Mouse (Mus musculus) cortical plate, adult 2 months (tissue): Measurements from ENCODE around the gene Ubac2. TPM values are rescaled to one million over a fixed set of nuclear protein-coding genes. Genes with fewer than 3 reads are reported as not detected.

Source experiments
- H3K27ac ChIP-seq: fragments of 200-500 bp; 2 replicates; pipeline ENCODE4 v1.5.1; 2012; ENCODE audit warnings: low read length, control low read depth, inconsistent platforms; ENCODE audit not compliant: insufficient read depth
- H3K4me1 ChIP-seq: fragments of 200-500 bp; 2 replicates; pipeline ENCODE4 v1.6.1; 2011; ENCODE audit warnings: low read length; ENCODE audit not compliant: control insufficient read depth, insufficient read depth
- H3K4me3 ChIP-seq: fragments of 200-500 bp; 2 replicates; pipeline ENCODE4 v1.5.1; 2011; ENCODE audit warnings: mild to moderate bottlenecking, low read length, control low read depth; ENCODE audit not compliant: insufficient read depth
- CTCF ChIP-seq: fragments of 200-500 bp; IDR thresholded peaks from 2 replicates; pipeline ENCODE4 v1.5.1; 2011; ENCODE audit warnings: mild to moderate bottlenecking, control low read depth, low read length; ENCODE audit not compliant: insufficient read depth; ENCODE audit errors: extremely low read depth
- POLR2A ChIP-seq: fragments of 200-500 bp; IDR thresholded peaks from 2 replicates; pipeline ENCODE4 v1.6.1; 2011; ENCODE audit warnings: mild to moderate bottlenecking, low read length, control low read depth; ENCODE audit not compliant: insufficient read depth; ENCODE audit errors: extremely low read depth
- polyA plus RNA-seq: library from polyadenylated mRNA; depleted of rRNA; stranded (reverse); fragments of >200 nt; gene quantifications from 2 replicates; pipeline ENCODE4 v1.2.3, GENCODE M21; 2012

Ubac2 gene
- polyA plus RNA-seq, 1 experiment: 41.5 TPM

DNA sequence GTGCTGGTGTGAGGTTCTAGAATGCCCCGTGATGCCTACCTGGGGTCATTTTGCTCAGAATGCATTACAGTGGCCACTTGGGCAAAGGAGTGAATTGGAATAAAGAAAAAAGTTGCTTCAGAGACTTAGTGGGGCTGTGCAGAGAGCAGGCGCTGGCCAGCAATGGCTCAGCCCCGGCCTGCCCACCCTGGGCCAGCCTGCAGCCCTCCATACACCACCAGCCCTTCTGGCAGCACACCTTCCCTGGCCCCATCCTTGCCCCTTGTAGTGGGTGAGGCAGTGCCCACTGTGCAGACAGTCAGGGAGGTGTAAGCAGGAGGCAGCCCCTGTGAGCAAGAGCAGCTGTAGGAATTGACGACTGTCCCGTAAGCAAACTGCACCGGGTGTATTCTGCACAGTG, 142.1 kb downstream of the Ubac2 start:
- Histone ChIP-seq H3K27ac (no peak overlapping the region), H3K4me3 (no peak overlapping the region), H3K4me1 (no peaks in the 10 kb centered on the region)
- TF ChIP-seq POLR2A: no peak
- no peak for TF ChIP-seq CTCF

- H3K4me3 ChIP-seq: no peak overlapping the region
- no peak overlapping the region for H3K27ac ChIP-seq
- TF ChIP-seq CTCF (no peak), POLR2A (no peak)
- no peaks in the 10 kb centered on the region for H3K4me1 ChIP-seq
Measured at GRCm38 (mm10) chr14:122023054-122023453, 144.6 kb downstream of the Ubac2 start.

- Histone ChIP-seq H3K4me3 (no peak overlapping the region), H3K4me1 (no peaks in the 10 kb centered on the region), H3K27ac (no peak overlapping the region)
- TF ChIP-seq POLR2A: no peak
- no peak for TF ChIP-seq CTCF
Measured at GRCm38 (mm10) chr14:122023928-122024327, 145.5 kb downstream of the Ubac2 start.

DNA sequence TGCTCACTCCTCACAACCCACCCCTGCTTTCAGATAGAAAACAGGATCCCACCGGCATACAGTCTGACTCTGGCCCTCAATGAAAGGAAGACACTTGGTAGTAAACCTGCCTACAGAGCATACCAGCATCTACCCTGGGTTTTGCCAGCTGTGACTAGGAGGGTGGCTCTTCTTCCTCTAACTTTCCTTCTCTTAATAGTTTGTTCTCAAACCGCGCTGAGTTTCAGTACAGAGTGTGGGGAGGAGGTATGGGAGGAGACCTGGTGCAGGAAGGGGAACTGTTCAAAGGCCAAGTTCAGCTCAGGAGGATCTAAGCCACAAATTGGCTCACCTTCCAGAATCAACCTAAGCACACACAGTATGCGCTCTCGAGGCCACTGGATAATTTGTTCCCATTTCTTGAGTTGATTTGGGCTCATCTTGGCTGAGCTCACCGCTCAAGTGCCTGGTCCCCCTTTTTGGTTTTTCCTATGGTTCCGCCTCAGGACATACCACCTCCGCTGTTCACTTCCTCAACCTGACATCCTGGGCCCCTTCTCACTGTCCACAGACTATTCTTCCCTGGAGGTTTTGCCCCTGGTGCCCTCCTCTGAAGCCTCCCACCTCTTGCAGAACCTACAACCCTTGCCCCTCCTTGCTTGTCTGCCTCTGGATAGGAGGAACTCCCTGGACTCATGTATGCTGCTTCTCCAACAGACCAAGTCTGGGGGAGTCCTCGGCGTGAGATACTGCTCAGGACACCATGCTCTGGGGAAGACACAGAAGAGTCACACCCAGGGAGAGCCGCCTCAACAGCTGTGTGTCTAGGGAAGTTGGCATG, 150.7 kb downstream of the Ubac2 start:
- H3K27ac ChIP-seq: no peak overlapping the region
- H3K4me3 ChIP-seq: no peak overlapping the region
- TF ChIP-seq CTCF (no peak), POLR2A (no peak)
- H3K4me1 ChIP-seq: no peaks in the 10 kb centered on the region

DNA sequence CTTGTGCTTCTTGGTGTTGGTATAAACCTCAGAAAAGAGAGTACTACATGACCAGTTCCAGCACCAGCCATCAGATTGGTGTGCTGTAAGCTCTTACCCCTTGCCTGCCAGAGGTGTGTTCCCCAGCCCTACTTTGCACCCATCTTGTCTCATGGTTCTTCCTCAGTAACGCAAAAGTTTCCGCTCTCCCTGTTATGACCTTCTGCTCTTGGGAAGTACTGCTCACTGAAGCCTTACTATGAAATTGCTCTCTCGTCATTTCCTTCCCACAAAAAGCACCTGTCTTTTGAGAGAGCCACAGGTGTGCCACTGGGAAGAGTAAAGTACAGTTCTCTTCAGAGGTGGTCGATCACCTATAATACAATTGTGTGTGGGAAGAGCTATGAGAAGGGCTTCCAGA, 151.4 kb downstream of the Ubac2 start:
- TF ChIP-seq CTCF: no peak
- no peak for TF ChIP-seq POLR2A

DNA sequence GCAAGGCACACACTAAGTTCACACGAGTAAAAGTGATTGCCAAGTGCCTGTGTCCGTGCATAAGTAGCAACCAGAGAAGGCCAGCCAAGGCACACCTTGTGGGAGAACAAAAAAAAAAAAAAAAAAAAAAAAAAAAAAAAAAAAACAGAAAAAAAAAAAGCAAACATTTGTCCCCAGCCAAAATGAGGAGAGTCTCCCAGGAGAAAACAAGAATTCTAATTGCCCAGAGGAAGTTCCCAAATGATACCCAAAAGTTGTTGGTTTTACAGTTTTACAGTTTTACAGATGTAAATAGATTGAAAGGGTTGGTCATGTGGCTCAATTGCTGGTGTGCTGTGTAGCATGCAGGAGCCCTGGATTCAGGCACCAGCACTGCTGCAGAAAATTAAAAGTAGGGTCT, 153.6 kb downstream of the Ubac2 start:
- TF ChIP-seq POLR2A (no peak), CTCF (no peak)
- H3K4me1 ChIP-seq: no peaks in the 10 kb centered on the region
- no peak overlapping the region for H3K27ac ChIP-seq
- no peak overlapping the region for H3K4me3 ChIP-seq

More for the DNA sequence above, 151.4 kb downstream of the Ubac2 start:
- Histone ChIP-seq H3K4me3 (no peak overlapping the region), H3K27ac (no peak overlapping the region), H3K4me1 (no peaks in the 10 kb centered on the region)

- no peaks in the 10 kb centered on the region for H3K4me1 ChIP-seq
- H3K4me3 ChIP-seq: no peak within 1 kb of the TSS
- no peak within 1 kb of the TSS for H3K27ac ChIP-seq
Measured at GRCm38 (mm10) chr14:122034451-122034850, 156.0 kb downstream of the Ubac2 start, which contains the start of gene Timm8a2. Timm8a2 (plus strand) TSS chr14:122034674.

DNA sequence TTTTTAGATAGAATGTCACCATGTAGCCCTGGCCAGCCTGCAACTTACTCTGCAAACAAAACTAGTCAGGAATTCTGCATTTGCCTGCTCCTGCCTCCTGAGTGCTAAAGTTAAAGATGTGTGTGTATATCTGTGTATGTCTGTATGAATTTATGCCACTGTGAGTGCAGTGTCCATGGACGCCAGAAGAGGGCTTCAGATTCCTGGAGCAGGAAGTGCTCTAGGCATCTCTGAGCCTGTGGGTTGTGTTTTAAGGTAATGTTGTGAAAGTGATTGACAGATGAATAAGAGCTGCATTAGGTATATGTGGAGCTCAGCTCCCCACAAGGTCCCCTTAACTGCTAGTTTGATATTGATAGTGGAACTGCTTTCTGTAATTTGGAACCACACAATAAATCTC, 156.8 kb downstream of the Ubac2 start:
- no peak for TF ChIP-seq CTCF
- TF ChIP-seq POLR2A: no peak
- Histone ChIP-seq H3K27ac (no peak overlapping the region), H3K4me3 (no peak overlapping the region), H3K4me1 (no peaks in the 10 kb centered on the region)

More at GRCm38 (mm10) chr14:122034451-122034850, 156.0 kb downstream of the Ubac2 start, which contains the start of gene Timm8a2:
- TF ChIP-seq CTCF: no peak
- no peak for TF ChIP-seq POLR2A

DNA sequence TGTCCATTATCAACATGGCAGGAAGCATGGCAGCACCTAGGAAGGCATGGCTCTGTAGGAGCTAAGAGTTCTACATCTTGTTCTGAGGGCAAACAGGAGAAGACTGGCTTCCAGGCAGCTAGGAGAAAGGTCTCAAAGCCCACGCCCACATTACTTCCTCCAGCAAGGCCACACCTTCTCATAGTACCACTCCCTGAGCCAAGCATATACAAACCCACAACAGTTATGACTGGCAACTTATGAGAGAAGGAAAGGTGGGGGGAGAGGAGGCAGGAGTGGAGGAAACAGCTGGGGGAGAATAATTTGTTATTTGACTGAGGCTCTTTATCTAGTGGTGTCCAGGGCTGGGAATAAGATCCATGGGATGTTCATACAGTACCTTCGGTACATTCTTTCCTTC, 157.4 kb downstream of the Ubac2 start:
- H3K27ac ChIP-seq: no peak overlapping the region
- TF ChIP-seq POLR2A (no peak), CTCF (no peak)
- H3K4me3 ChIP-seq: no peak overlapping the region
- H3K4me1 ChIP-seq: no peaks in the 10 kb centered on the region

GRCm38 (mm10) chr14:122038874-122039647, 160.6 kb downstream of the Ubac2 start:
- Histone ChIP-seq H3K4me1 (no peaks in the 10 kb centered on the region), H3K27ac (no peak overlapping the region), H3K4me3 (no peak overlapping the region)
- TF ChIP-seq CTCF: no peak
- no peak for TF ChIP-seq POLR2A
